Mouse (Mus musculus): ENCODE data around the gene Luc7l.
"Not testable (repeated sequence)": the region's sequence is repeated elsewhere in the genome, so short reads cannot be mapped to it uniquely, and the experiment has no call there.

Luc7l gene

DNA sequence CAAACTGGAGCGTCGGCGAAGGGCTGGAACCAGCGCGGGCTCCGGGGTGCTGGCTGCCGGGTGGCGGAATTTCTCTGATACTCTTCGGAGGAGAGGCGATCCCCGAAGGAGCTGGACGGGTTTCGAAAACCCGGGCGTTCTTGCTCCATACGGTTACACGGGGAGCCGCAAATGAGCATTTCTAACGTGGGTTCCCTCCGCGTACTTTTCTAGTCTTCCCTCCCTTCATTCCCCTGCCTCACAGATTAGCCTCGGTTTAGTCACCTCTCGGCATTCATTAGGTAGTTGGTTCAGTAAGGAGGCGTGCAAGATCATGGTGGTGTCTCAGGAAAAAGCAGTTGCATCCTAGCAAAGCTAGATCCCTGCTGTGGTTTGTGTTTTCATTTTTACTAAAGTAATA is 703 bp downstream of the Luc7l start:
- CTCF ChIA-PET = interaction anchor here (0.7 kb wide), 1 partner anchor 10 kb away, joined by 3 read pairs; no protein-coding TSS in a partner anchor

DNA sequence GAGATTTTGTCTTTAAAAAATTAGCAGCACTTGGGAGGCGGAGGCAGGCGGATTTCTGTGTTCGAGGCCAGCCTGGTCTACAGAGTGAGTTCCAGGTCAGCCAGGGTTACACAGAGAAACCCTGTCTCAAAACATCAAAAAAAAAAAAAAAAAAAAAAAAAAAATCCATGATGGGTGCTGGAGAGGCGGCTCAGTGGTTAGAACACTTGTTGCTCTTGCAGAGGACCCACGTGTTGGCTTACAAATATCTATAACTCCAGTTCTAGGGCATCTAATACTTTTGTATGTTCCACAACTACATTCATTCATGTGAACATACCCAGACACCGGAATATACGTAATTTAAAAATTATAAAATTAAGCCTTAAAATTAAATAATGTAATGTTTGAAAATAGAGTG is 2.6 kb downstream of the Luc7l start:
- CTCF ChIA-PET = no interaction called here

DNA sequence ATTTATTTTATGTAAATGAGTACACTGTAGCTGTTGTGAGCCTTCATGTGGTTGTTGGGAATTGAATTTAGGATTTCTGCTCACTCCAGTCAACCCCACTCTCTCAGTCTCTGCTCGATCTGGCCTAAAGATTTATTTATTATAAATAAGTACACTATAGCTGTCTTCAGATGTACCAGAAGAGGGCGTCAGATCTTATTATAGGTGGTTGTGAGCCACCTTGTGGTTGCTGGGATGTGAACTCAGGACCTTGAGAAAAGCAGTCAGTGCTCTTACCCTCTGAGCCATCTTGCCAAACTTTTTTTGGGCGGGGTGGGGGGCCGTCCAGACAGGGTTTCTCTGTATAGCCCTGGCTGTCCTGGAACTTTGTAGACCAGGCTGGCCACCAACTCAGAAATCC is 9.1 kb downstream of the Luc7l start:
- CTCF ChIA-PET = interaction anchor here (1.1 kb wide), 1 partner anchor 15 kb away, joined by 3 read pairs; no protein-coding TSS in a partner anchor

DNA sequence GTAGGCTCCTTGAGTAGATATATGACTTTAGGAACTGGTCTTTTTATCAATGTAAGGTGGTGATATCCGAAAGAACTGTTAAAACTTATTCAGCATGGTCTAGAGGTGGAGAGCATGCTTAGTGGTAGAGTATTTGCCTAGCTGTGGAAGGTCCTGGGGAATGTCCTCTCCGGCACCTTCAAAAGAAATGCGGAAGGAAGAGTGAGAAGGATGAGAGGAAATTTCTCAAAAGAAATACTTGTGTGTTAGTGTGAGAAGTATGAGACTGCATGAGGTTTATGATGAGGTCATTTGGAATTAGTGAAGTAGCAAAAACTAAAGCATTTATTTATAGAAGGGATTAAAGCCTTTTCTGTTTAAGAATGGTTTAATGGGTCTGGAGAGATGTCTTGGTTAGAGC is 9.7 kb downstream of the Luc7l start:
- CTCF ChIA-PET = interaction anchor here (1.1 to 1.2 kb wide), 2 partner anchors 9 to 15 kb away, joined by 3 read pairs; no protein-coding TSS in a partner anchor

DNA sequence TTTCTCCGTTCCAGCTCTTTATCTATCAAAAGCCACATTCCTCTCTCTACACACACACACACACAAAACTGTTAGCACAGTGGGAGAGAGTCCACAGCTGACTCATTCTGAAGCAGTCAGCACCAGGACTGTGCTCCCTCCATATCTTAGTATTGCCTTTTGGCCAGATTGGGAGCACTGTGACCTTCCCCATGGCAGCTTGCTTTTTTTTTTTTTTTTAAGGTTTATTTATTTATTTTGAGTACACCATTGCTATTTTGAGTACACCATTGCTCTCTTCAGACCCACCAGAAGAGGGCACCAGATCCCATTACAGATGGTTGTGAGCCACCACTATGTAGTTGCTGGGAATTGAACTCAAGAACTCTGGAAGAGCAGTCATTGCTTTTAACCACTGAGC is 16.2 kb downstream of the Luc7l start:
- CTCF ChIA-PET = interaction anchor here (0.6 kb wide), 4 partner anchors 17 to 1911 kb away, joined by 3 to 20 read pairs (median 4); no protein-coding TSS in a partner anchor

DNA sequence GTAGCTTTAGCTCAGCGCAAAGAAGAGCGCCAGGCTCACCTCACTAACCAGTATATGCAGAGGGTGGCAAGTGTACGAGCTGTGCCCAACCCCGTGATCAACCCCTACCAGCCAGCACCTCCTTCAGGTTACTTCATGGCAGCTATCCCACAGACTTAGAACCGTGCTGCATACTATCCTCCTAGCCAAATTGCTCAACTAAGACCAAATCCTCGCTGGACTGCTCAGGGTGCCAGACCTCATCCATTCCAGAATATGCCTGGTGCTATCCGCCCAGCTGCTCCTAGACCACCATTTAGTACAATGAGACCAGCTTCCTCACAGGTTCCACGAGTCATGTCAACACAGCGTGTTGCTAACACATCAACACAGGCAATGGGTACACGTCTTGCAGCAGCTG is 16.9 kb downstream of the Luc7l start:
- CTCF ChIA-PET = not testable (repeated sequence)

DNA sequence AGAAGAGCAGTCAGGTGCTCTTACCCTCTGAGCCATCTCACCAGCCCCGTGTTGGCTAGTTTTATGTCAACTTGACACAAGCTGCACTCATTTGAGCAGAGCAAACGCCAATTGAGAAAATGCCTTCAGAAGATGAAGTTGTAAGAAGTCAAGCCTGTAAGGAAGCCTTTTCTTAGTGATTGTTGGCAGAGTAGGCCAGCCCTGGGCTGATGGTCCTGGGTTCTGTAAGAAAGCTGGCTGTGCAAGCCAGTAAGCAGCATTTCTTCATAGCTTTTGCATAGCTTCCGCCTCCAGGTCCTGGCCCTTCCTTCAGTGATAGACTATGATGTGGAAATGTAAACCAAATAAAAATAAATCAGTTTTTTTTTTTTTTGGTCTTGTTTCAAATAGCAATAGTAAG is 19.9 kb downstream of the Luc7l start:
- CTCF ChIA-PET = interaction anchor here (0.7 kb wide), 1 partner anchor 154 kb away, joined by 5 read pairs; no protein-coding TSS in a partner anchor

DNA sequence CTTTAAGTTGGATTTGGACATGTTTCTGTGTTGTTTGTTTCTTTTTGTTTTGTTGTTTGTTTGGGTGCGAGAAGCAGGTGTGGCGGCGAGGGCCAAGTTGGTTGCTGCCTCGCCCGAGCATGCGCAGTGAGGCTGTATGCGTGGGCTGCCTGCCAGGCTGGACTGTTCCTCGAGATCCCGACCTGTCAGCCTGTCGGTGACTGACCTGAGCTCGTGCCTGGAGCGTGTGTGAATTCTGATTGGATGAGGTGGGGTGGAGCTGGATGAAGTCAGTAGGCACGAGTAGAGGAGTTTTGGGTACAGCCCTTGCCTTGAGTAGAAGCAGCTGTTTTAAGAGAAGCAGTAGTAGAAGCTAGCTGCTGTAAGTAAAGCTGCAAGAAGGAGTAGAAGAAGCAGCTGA is 23.2 kb downstream of the Luc7l start:
- CTCF ChIA-PET = no interaction called here

DNA sequence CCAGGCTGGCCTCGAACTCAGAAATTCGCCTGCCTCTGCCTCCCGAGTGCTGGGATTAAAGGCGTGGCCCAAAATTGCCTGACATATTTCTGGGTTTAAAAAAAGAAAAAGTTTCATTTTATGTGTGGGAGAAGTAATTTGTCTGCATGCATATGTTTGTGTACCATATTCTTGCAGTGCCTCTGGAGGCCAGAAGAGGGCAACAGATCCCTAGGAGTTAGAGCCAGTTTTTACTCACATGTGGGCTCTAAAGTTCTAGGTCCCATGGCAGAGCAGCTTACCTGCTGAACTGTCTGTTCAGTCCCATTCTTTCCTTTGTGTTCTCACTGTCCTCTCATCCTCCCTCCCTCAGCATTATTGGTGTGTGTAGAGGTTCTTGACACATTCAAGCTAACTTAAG is 24.0 kb downstream of the Luc7l start:
- CTCF ChIA-PET = interaction anchor here (0.7 kb wide), 1 partner anchor 15 kb away, joined by 3 read pairs; no protein-coding TSS in a partner anchor

DNA sequence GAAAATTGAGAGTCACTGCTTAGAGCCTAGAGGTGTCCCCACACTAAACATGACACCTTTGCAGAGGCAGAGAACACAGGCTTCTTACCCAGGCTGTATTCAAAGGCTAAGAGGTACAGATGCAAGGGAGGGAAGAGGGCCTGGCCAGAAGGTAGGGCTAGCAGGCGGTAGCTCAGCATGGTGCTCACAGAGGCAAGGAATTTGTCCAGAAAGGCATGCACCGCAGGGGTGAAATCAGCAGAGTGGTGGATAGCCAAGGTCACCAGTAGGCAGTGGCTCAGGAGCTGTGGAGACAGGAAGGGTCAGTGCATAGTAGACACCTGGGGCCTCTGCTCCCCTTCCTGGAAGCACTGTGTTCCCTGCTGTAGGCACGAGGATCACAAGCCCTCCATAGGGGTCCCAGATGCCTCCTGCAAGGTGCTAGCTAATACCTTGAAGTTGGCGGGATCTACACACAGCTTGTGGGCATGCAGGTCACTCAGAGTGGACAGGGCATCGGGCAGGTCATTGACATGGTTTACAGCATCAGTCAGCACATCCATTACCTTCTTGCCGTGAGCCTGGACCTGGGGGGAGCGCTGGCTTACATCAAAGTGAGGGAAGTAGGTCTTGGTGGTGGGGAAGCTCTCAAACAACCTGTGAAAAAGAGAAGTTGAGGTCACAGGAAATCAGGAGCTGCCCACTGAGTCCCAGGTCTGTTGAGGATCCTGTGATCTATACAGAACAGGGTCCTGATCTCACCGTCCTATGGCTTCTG is 33.7 kb downstream of the Luc7l start:
- CTCF ChIA-PET = no interaction called here

DNA sequence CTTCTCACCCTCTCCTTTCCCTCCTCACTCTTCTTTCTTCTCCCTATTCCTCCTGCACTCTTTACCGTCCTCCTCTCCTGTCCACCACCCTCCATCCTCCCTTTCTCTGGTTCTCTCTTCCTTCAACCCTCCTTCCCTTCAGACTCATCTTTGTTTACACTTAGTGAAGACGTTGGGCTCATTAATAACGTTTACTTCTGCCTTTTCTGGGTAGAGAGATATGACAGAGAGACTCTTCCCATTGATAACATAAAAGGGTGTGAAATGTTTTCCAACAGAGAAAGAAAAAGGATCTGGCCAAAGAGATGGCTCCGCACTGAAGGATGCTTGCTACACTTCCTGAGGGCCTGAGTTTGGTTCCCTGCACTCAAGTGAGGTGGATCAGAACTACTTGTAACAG is 36.8 kb downstream of the Luc7l start:
- CTCF ChIA-PET = no interaction called here

DNA sequence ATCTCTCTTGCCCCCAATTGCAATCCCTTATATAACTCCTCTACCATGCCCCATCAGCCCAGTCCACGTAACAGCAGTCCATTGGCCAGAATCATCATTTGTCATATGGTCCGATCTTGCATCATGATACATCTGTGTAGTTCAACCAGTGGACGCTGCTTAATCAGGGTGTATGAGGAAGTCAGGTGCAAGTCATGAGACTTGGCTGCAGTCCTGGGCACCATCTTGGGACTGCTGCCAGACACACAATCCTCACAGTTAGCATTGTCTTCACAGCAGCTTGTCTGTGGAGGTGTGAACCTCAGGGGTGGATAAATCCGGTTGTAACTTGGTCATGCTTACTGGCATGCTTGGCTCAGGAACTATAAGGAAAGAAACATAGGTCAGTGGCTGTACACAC is 45.6 kb downstream of the Luc7l start:
- CTCF ChIA-PET = not testable (repeated sequence)

DNA sequence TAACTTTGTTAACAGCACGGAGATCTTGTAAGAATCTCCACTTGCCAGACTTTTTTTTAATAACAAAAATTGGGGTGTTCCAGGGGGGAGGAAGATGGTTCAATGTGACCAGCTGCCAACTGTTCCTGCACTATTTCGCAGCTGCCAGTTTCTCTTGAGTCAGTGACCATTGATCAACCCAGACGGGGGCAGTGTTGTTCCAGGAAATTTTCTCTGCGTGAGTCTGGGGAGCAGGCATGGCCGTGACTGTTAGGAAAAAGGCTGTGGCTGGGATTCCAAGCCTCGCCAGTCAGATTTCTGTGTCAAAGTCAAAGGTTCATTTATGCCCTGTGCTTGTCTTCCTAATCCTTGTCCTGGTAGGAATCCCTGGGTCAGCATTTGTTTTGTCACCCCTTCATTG is 61.6 kb downstream of the Luc7l start:
- CTCF ChIA-PET = no interaction called here

DNA sequence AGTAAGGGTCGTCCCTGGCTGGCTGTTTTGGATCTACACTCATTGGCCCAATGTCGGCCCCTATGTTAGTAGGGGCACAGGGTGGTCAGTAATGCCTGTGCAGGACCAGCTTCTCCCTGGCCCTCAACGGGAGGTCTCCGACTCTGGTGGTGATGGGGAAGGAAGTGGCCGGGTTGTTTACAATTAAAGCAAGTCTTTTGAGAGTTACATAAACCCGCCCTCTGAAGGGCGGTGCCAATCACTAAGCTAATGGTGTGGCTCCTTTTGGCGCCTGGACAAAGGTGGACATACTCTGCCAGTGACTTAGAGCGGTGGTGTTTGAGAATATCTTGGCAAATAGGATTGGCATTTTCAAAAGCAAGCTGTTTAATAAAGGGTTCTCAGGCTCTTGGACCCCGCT is 62.8 kb downstream of the Luc7l start:
- CTCF ChIA-PET = no interaction called here

DNA sequence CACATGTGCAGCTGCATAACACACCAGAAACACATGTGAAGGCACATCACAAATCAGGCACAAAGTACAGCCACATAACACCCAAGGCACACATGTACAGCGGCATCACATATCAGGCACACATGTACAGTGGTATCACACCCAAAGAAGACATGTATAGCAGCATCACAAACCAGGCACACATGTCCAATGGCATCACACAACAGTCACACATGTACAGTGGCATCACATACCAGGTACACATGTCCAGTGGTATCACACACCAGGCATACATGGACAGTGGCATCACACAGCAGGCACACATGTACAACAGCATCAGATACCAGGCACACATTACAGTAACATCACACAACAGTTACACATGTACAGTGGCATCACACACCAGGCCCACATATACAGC is 65.7 kb downstream of the Luc7l start:
- CTCF ChIA-PET = no interaction called here

Data from spleen, embryonic (tissue).